Mouse (Mus musculus) CD4-positive helper T cell, adult 2 months (primary cell): ENCODE data around the gene Opa1.
A peak's percentile ranks its signal among the peaks of the same experiment; 100 is the strongest.

Source experiments
- DNase-seq: peaks from one replicate; pipeline ENCODE4 v3.0.0-alpha.2; 2012; ENCODE audit warnings: low read depth, missing footprints, low spot score

Gene Opa1

GRCm38 (mm10) chr16:29579167-29579786 lies at the start of gene Opa1:
Gene Opa1, plus strand, starts transcription at chr16:29579334.
- peak; percentile 94 for DNase-seq

GRCm38 (mm10) chr16:29533641-29534040 lies 45.5 kb upstream of the Opa1 start:
- DNase-seq = no peak

- DNase-seq = no peak
These were observed 43.3 kb upstream of the Opa1 start for GRCm38 (mm10) chr16:29535866-29536265.

GRCm38 (mm10) chr16:29536411-29537204 lies 42.5 kb upstream of the Opa1 start:
- no peak for DNase-seq

- DNase-seq = no peak
These were observed 39.2 kb upstream of the Opa1 start for GRCm38 (mm10) chr16:29539906-29540305.

- DNase-seq = no peak
These were observed 37.9 kb upstream of the Opa1 start for GRCm38 (mm10) chr16:29541261-29541683.

- DNase-seq = peak; percentile 10
These were observed 34.3 kb upstream of the Opa1 start, which contains the start of gene Atp13a4 for GRCm38 (mm10) chr16:29544829-29545228. Gene Atp13a4, minus strand, starts transcription at chr16:29544864.

- no peak for DNase-seq
These were observed 19.5 kb upstream of the Opa1 start for GRCm38 (mm10) chr16:29559667-29560066.

- no peak for DNase-seq
These were observed 18.7 kb upstream of the Opa1 start for GRCm38 (mm10) chr16:29560454-29560853.

- peak; percentile 35 for DNase-seq
These were observed 18.3 kb upstream of the Opa1 start for GRCm38 (mm10) chr16:29560869-29561268.

GRCm38 (mm10) chr16:29574013-29574412 lies 5.1 kb upstream of the Opa1 start:
- peak; percentile 23 for DNase-seq

GRCm38 (mm10) chr16:29575620-29576019 lies 3.5 kb upstream of the Opa1 start:
- DNase-seq = peak; percentile 2

GRCm38 (mm10) chr16:29579787-29580176 lies 648 bp downstream of the Opa1 start:
- no peak for DNase-seq

GRCm38 (mm10) chr16:29592171-29592570 lies 13.0 kb downstream of the Opa1 start:
- no peak for DNase-seq

GRCm38 (mm10) chr16:29597122-29597521 lies 18.0 kb downstream of the Opa1 start:
- DNase-seq = no peak

GRCm38 (mm10) chr16:29605546-29605945 lies 26.4 kb downstream of the Opa1 start:
- DNase-seq = no peak

GRCm38 (mm10) chr16:29607131-29607530 lies 28.0 kb downstream of the Opa1 start:
- no peak for DNase-seq

GRCm38 (mm10) chr16:29614762-29615161 lies 35.6 kb downstream of the Opa1 start:
- DNase-seq = no peak

- DNase-seq = no peak
These were observed 49.9 kb downstream of the Opa1 start for GRCm38 (mm10) chr16:29629053-29629452.

GRCm38 (mm10) chr16:29635780-29636179 lies 56.6 kb downstream of the Opa1 start:
- DNase-seq = no peak

- DNase-seq = no peak
These were observed 63.2 kb downstream of the Opa1 start for GRCm38 (mm10) chr16:29642376-29642775.

GRCm38 (mm10) chr16:29644871-29645270 lies 65.7 kb downstream of the Opa1 start:
- no peak for DNase-seq

- DNase-seq = no peak
These were observed 67.1 kb downstream of the Opa1 start for GRCm38 (mm10) chr16:29646202-29646601.
